Mouse (Mus musculus) liver, embryonic 14.5 days (tissue): ENCODE measurements at regions not wholly inside any gene's neighbourhood (a gene's known extent, or its start where the extent isn't known, plus 50 kb on each side); places are given as distances from the start of the nearest gene placed in this dataset.

ENCODE experiments used
- CTCF ChIP-seq: IDR thresholded peaks from 2 replicates; pipeline ENCODE4 v1.5.1; 2016; ENCODE audit warnings: antibody characterized with exemption, low read depth, control low read depth
- EP300 ChIP-seq: IDR thresholded peaks from 2 replicates; pipeline ENCODE4 v1.6.1; 2016; ENCODE audit warnings: antibody characterized with exemption, low read depth

GRCm38 (mm10) chr3:39888376-39888775, 642.7 kb upstream of the Intu start:
- TF ChIP-seq CTCF: no peak
- no peak for TF ChIP-seq EP300
